Mouse (Mus musculus) naive thymus-derived CD4-positive, alpha-beta T cell, adult 2 months (primary cell): ENCODE data around the gene Disc1.

Experiments used
- DNase-seq: peaks from one replicate; pipeline ENCODE4 v3.0.0-alpha.2; 2011; ENCODE audit warnings: low read depth

The Disc1 gene

DNA sequence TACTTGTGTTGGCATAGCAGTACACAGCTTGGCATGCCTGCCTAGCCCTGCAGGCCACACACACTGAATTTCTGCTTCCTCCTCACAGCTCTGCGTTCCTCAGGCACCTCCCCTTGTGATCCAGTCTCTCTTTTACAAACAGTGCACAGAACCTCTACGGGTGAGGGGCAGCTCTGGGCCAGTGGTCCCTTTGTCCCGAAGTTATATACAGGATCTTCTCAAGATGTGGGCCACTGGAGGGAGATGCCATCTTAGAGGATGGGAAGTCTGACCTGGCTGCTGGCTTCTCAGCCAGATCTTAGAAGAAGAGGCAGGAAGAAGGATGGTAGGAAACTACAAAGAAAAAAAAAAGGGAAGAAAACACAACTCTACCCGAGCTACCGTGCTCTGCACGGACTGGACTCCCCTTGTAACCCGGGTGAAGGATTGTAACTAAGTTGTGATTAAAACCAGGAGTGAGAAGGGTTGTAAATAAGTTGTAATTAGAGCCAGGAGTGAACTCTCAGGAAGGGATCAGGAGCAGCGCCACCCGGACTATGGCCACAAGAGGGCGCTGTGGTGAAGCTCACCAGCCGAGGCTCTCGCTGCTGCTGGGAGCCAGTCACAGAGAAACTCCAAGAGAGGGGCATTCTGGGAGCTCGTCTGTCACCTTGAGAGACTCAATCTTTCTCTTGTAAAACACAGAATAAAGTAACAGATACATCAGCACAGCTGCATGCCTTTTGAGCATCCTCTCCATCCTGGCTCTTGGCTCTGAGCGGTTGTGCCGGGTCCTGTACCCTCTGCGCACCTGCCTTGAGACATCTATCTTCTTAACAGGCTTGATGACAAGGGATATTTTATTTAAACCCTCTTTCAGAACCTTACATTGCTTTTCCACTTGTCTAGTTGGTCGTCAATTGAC lies 129.8 kb downstream of the Disc1 start:
- DNase-seq, result peak; percentile 81

DNA sequence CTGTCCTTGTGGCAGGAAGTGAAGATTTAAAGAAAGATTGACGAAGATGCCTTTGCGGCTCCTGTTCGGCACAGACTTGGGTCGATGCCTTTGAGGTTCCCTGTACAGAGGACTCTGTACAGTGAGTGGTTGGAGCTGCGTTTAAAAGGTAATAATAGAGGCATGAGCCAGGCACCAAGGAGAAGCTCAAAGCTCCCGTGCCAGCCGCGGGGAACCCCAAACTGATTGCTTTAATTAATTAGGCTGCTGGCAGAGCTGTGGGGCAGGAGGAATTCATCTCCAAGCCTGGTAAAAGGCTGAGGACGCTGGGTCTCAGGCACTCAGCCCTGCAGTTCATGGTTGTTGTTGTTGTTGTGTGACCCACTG lies 130.4 kb downstream of the Disc1 start:
- no peak for DNase-seq

DNA sequence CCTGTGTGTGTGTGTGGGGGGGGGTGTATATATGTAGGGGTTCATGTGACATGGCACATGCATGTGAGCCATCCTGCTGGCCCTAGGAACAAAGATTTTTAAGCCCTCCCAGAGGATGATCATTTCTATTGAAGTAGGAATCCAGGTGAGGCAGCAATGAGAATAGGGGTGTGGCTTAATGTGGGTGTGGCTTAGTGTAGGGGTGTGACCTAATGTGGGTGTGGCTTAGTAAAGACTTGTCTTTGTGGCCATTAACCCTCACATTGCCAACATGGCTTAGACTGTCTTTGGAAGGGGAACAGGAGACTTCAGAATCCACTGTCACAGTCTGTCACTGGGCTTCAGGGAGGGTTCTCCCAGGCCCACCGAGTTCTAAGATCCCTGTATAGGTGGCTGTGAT lies 130.9 kb downstream of the Disc1 start:
- peak; percentile 32 for DNase-seq

DNA sequence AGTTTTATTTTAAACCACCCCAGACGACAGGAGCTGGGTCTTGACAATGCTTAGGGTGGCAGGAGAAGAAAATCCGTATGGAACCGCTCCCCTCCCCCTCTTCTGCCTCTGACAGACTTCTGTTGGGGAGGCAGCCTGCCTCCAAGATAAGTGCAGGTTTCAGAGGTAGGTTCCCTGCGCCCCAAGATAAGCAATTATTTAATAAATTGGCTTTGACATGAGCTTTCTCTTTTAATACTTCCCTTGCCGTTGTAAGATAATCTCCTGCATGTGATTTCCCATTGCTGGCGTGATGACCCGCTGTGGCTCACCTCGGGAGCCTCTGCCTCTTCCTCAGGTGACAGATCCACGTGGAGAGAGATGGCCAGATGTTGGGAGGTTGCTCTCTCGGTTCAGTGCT lies 133.0 kb downstream of the Disc1 start:
- no peak for DNase-seq

DNA sequence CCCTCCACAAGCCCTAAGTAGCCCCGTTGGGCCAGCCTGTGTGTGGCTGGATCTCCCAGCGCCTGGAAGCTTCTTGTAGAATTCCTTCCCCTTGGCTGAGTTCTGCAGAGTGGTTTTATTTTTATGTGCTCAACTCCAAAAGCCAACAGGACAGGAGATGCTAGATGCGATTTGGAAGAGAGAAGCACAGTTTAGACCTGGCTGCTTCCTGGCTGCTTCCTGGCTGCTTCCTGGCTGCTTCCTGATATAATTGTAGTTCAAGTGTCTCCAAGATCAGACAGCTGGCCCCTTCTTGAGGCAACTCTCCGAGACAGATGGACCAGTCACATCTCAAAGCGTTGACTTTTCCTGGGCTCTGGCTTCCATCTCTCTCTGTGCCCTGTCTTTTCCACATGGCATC lies 139.7 kb downstream of the Disc1 start:
- DNase-seq, result no peak

DNA sequence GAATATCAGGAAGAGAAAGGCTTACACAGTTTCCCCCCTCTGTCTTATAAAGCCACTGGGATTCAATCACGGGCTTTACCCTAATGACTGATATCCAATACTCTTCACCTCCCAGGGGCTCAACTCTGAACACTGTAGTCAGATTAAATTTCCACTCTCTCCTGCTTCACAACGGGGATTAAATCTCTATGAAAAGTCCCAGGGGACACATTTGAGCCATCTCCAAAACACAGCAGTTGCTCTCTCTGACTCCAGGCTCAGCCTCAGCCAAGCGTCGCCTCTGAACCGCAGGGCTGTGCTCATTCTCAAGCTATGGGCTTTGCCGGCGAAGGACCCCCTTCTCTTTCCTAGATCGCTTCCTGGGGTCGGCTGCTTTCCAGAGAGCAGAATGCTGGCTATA lies 141.1 kb downstream of the Disc1 start:
- DNase-seq, result no peak

DNA sequence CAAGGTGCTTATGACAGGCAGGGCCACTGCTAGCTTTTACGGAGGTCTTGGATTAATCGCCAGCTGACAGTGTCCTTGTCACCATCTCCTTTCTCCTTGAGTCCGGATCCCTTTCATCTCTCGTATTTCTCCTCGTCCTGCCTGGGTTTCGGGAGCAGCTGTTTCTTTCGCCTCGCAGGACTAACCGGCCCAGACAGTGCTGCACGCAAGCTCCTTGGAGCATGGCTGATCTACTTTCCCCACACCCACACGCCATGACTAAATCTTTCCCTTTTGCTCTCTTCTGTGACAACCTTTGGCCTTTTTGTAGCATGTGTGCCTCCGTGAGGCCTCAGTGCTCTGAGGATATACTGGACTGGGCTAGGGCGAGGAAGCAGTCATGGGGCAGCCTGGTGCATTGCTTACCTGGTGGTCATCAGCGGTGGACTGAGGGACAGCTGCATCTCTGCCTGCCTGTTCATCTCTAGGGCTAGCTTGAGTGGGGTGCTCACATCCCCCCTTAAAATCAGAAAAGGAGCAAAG lies 142.6 kb downstream of the Disc1 start:
- DNase-seq, result no peak

DNA sequence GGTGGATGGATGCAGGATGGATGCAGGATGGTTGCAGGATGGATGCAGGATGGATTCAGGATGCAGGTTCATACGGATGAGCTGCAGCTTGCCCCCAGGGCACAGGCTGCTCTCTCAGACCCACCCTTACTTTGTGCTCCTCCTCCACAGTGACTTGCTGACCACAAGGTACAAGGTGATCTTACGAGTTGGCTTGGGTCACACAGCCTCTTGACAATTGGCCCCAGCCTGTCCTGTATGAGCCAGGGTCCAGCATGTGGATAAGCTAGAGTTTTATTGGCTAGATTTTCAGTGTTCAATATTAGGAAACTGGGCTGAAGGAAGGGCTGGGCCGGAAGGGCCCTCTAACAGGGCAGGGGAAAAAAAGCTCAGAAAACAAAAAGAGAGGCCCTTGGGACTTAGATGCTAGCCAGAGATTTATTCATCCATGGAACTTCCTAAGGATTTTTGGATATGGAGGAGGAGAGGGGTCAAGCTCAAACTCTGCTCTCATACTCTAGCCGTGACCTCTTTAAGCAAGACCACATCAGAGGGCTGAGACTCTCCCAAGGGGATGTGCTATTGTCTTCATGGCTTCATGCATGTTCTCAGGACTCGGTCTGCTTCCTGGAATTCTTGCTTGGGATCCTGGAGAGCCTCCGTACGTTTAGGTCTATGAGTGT lies 143.5 kb downstream of the Disc1 start:
- no peak for DNase-seq

DNA sequence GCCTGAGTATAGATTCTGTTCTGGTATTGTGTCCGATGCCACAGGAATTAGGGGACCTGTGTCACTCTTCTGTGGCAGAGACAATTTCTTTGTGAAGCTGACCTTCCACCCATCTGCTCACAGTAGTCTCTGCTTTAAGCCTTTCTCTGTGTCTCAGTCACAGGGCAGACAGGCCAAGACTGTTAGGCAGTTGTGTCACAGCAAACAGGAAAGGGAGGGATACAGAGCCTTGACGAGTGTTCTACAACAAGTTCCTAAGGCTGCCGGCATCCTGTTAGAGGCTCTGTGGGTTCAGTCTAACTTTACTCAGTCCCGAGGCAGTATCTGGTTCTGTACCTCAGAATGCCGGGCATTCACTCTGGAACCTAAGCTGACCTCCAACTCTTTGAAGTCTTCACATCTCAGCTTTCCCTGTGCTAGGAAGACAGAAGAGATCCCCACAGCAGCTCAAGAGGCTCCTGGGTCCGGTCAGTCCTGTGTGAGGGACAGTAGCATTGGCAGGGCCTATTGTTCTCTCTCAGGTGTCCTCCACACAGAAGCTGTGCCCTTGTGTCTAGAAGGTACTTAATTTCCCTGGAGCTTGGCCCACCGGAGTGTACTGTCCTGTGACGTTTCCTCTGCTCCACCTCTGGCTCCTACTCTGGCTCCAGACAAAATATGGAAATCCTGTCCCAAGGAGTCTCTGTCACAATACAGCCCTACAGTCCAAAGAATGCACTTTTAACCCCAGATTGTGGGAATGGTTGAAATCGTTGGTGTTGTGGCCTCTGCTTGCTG lies 144.6 kb downstream of the Disc1 start:
- DNase-seq, result no peak

DNA sequence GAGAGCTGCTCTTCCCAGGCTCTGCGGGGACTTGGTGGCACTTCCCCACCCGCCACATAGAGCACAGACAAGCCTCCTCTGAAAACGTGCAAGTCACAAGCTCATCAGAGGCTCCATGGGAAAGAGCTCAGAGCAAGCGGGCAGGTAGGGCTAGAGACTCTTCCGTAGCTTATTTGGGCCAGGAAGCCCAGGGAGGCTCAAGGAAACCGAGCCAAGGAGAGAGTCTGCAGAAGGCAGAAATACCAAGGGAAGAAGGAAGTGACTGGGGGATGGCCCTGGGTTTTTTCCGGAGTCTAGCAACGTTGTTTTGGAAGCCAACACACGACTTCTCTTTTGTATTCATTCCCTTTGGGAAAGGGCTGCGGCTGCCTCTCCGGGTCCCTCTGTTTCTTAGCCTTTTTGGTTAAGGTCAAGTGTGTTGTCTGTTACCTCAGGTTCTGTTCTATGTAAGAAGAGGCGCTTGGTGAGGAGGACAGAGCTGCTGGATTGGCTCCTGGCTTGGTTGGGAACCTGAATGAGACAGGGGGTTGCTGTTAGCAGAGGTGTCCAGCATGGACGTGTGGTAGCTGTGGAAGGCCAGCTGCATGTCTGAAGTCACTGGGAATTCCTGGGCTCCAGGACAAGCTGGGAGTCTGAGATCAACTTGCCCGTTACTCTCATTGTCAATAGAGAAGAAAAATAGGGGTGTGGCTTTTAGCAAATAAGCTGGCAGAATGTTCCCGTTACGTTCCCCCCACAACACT lies 145.4 kb downstream of the Disc1 start:
- DNase-seq, result no peak

DNA sequence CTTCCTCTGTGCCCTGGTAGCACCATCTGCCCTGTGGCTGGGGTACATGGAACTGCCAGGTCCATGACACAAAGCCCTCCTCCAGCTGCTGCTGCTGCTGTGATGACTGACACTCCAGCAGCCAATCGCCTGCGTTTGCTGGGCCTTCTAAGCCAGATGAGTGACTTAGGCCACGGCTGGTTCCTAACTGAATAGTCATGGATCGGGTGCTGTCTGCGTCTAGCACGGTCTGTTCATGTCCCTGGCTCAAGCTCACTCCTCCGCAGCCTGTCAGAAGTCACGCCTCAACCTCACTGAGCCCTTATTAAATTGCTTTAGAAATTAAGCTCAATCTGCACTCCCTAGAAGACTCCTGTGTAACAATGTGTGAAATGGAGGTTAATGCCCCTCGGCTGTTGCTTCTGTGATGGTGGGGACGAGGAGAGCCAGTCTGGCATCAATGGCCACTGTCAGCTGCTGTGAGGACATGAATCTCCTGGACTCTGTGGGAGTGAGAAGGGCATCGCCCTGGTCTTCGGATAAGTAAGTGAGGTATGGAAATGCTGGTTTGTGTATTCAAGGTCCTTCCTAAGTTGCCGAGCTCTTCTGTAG lies 146.4 kb downstream of the Disc1 start:
- DNase-seq, result no peak

DNA sequence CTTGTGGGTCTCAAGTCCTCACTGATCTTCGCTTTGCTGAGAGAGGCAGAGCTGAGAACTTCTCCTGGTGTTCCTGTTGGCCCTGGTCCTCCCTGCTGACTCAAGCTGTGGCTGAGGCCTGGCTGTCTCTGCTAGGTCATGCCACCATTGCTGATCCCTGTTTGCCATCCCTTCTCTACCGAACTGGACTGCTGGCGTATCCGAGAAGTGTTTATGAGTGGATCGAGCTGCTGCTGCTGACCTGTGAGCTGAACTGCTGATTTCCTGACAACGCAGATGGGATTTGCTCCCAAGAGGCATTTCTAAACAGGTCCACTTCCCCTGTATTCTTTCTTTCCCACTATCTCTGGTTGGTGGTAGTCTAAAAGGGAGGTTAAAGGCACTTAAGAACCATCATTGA lies 147.7 kb downstream of the Disc1 start:
- DNase-seq, result no peak

DNA sequence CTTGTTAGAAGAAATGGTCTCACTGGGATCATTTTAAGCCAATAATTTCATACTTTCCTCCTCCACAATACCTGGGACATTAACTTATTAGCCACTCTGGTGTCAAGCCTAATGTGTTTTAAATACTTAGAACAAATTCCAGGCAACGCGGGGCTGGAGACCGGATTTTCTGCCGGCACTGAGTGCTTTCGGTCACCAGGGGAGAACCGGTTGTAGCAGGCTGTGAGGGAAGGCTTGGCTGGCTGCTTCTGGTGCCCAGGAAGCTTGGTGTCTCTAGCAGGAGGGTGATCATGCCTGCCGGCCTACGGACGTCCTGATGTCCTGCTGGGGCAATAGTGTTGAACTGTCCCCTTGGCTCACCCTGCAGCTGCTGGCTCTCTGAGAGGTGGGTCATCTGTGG lies 149.0 kb downstream of the Disc1 start:
- DNase-seq, result no peak

DNA sequence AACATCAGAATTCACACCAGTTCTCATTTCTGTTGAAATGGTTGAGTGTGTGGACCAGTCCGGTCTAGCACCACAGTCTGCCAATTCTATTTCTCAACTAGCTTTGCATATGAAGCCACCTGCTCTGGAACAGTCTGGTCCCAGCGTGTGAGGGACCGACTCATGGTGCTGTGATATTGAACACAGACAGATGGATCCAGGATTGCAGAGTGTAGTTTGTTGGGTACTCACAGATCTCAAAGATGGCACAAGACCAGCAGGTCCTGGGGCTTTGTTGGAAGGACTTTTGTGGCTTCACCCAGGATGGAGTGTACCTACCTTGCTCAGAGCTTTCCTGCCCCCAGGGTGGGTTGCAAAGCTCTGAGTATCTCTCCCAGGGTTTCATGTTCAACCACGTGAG lies 151.6 kb downstream of the Disc1 start:
- no peak for DNase-seq

DNA sequence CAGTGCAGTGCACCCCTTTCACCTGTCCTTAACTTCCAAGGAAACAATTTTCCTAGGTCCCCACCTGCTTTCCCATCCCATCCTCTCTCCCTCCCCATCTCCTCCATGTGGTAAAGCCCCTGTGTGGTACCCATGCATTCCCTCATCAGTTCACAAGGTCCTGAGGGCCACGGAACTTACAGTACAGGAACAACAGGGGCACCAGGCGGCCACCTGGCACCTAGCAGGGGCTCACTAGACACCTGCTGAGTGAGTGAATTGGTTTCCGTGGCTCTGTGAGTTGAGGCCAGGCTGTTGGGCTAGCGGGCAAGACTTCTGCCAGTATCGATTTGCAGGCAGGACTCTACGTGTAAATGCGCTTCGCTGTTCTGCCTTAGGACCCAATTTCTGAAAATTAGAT lies 152.4 kb downstream of the Disc1 start:
- DNase-seq, result no peak

DNA sequence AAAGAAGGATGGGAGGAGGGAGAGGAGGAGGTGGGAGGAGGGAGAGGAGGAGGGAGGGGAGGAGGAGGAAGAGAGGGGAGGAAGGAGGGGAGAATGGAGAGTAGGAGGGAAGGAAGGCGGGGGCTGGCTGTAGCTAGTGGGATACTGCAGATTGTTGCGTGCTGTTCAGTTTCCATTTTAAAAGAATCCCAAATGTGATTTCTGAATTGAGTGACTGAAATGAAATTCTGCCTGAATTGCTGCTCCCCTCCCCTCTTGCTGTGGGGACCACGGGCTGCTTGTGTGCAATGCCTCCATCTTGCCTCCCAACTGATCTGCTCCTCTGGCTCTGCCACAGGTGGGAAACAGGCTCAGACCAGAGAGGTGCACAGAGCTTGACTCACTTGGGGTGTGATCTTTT lies 153.0 kb downstream of the Disc1 start:
- DNase-seq, result no peak

DNA sequence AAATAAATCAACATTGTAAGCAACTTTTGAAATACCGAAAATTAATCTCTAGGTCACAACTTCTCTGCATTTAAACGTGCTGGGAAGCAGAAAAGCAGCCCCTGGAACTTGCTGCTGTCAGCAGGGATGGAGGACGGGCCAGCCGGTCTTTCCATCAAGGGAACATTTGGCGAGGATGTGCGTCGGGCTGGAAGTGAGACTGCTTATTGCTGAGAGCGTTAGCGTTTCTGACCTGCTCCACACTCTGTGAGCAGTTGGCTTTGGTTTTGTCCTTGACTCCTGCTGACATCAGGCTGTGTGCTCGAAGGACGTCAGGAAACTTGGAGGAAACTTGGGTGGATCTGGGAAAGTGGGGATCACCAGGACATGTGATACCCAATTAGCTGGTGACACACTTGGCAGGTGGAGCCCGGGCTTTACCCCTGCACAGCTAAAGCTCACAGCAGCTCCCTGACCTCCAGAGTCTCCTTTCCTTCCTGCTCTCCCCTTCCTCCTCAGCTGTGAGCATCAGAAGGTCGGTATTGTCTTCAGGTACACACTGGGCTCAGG lies 158.7 kb downstream of the Disc1 start:
- no peak for DNase-seq

DNA sequence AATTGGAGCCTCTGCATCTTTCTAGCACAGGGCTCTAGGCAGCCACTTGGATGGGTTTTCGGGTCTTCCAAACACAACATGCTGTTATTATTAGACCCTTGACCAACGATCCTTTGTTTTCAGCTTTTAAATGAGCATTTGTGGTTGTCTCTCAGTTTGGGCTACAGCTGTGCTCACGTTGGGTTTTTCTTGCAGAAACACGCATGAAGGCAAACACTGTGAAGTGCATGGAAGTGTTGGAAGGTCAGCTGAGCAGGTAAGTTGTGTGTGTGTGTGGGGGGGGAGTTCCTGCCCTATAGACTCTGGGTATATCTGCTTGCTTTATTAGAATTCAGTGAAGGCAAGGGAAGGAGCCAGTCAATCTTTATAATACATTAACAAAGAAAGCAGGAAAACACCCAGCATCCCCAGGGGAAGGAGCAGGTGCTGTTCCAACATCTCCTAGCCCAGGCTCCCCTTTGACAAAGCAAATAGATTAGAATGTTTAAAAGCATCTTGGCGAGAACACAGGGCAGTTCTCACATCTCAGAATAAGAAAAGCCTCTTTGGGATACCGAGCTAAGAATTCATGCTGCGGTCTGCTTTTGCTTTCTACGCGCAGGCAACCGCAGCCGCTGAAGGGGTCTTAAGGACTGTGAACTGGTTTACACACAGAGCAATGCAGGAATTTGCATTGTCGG lies 164.0 kb downstream of the Disc1 start:
- no peak for DNase-seq

DNA sequence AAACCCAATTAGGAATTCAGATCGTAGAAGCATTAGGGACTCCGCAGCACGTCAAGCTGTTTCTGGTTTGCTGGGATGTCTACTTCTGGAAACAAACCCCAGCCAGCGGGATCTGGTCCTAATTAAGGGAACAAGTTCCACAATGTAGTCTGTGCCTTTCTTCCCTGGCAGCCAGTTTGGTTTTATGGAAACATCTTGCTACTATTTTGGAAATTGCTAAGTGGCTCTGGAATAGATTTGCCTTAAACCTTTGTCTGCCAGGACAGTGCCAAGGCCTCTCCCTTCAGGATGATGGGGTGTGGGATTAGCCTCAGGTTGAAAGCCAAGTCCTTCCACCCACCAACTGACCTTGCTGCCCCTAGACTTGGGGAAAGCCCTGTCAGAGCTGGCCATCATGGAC lies 164.7 kb downstream of the Disc1 start:
- no peak for DNase-seq

DNA sequence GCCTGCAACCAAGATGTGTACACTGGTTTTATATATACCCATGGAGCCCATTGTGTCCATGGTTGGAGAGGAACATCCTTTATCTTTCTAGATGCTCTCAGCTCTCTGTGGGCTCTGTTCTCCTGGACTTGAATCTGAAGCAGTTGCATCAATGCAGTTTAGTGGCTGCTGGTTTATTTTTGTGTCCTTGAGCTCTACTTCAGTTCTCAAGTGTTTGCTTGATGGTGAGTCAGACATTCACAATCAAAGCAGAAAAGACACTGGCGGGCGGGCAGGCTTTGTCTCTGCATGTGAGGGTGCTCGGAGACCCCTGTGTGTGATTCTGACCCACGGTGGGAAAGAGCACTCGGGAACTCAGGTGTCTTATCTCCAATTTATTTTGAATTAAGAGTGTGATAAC lies 166.6 kb downstream of the Disc1 start:
- no peak for DNase-seq

DNA sequence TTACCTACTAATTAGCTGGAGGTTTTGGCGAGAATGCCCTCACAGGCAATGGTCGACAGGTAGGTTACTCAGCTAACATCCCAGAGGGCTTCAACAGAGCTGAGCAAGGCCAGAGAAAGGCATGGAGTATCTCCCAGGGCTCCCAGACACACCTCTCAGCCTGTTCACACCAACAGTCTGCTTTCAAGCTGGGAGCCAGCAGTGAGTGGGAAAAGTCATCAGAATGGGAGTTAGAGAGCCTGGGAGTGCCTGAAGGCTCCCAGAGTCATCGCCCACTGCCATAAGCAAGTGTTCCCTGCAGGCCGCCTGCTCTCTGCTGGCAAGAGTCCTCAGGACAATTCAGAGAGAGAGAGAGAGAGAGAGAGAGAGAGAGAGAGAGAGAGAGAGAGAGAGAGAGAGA lies 167.1 kb downstream of the Disc1 start:
- DNase-seq, result no peak
